Mouse (Mus musculus): ENCODE data around the gene Thra. TPM values are rescaled to one million over a fixed set of nuclear protein-coding genes. Genes with fewer than 3 reads are reported as not detected.

The Thra gene
- total and polyA plus RNA-seq, 3 experiments, result 1.1 to 3.9 (median 3.8) TPM

DNA sequence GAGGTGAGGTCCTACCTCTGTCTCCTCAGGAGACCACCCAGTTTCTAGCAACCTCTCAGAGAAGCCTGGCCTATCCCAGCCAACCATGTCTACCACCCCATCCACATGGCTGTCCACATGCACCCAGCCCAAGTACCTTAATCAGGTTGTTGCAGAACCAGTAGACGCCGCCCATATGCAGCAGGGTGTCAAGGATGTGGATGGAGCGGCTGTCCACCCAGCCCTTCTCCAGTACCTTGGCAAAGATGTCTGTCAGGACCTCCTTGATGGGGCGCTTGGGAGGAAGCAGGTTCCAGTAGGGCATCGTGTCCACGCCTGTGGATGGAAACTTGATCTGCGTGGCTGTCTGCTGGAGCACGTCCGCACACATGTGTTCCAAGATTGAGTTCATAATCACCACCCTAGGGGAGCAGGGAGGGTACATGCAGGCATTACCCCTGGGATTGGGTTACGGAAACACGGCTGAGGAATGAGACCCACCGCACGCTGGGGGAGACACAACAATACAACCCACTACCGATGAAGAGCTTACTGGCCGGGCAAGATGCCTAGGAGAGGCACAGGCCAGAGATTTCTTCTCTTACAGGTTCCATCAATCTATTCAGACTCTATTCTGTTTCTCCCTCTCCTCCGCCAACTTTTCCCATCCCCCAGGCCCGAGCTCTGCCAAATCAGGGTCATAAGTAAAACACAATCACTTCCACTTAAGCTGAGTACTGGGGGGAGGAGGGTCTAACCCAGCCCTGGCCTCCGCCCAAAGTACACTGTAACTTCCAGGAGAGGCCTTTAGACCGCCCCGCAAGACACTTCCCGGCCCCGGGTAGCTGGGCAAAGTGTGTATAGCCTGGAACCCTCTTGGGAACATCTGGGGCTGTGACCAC lies 32.8 kb upstream of the Thra start:
- no peaks in the 10 kb centered on the region for H3K79me2 ChIP-seq (replicated peaks; ENCODE audit: control insufficient read depth, extremely low read depth, insufficient read depth, poor library complexity, severe bottlenecking)
- peaks cover 5 to 21% of the 10 kb centered on the region in 2 experiments for H3K4me1 ChIP-seq (ENCODE audit: control insufficient read depth in 1 of 2, insufficient read depth in 2 of 2)
- H3K27me3 ChIP-seq (replicated peaks), result no peaks in the 10 kb centered on the region
- H3K9ac ChIP-seq (ENCODE audit: insufficient read depth, low read depth), result no peak overlapping the region
- in situ Hi-C loops (cut with MboI; ENCODE audit: low pct_ligation_motif_present, low pct_unique_long_range_greater_than_20kb, low sequenced_read_pairs), result no loop called here
- dilution Hi-C loops (cut with MboI; ENCODE audit: extremely low pct_ligation_motif_present, extremely low pct_unique_long_range_greater_than_20kb, low sequenced_read_pairs), result no loop called here
- H3K4me2 ChIP-seq (ENCODE audit: insufficient read depth, low read depth, poor library complexity, severe bottlenecking), result no peak overlapping the region
- H3K9me3 ChIP-seq (replicated peaks; ENCODE audit: low read length), result no peaks in the 10 kb centered on the region
- H3K27ac ChIP-seq (ENCODE audit: insufficient read depth, low read depth), result no peak overlapping the region
- peaks cover 75 to 94% of the 10 kb centered on the region in 2 experiments for H3K36me3 ChIP-seq (replicated peaks in 1 of 2; ENCODE audit: control insufficient read depth in 1 of 2, insufficient read depth in 1 of 2, low read length in 1 of 2)
- TF ChIP-seq TCF12 (IDR thresholded peaks at IDR 0.05; ENCODE audit: low read depth, low read length) (no peak), ZKSCAN1 (IDR thresholded peaks at IDR 0.05; ENCODE audit: borderline replicate concordance, low read depth, low read length) (no peak), USF1 (IDR thresholded peaks at IDR 0.05; ENCODE audit: low read depth, low read length) (no peak), ZMIZ1 (IDR thresholded peaks at IDR 0.05; ENCODE audit: low read depth, low read length) (no peak), EP300 (IDR thresholded peaks at IDR 0.05; ENCODE audit: low read length) (no peak), USF2 (conservative IDR thresholded peaks at IDR 0.05; ENCODE audit: low read depth, low read length) (no peak), CTCF (conservative IDR thresholded peaks at IDR 0.05 in 1 of 2, IDR thresholded peaks at IDR 0.05 in 1 of 2; ENCODE audit: low read depth in 2 of 2, low read length in 2 of 2) (no peak), TBP (conservative IDR thresholded peaks at IDR 0.05; ENCODE audit: low read depth, low read length) (no peak), MXI1 (IDR thresholded peaks at IDR 0.05; ENCODE audit: low read depth, low read length) (no peak), NELFE (IDR thresholded peaks at IDR 0.05; ENCODE audit: low read depth, low read length) (no peak), CHD1 (IDR thresholded peaks at IDR 0.05; ENCODE audit: low read depth, low read length) (no peak), MAZ (IDR thresholded peaks at IDR 0.05; ENCODE audit: low read depth, low read length) (no peak), E2F4 (IDR thresholded peaks at IDR 0.05; ENCODE audit: insufficient replicate concordance, low read depth, low read length) (no peak), MAFK (IDR thresholded peaks at IDR 0.05; ENCODE audit: insufficient replicate concordance, low read length) (no peak), UBTF (IDR thresholded peaks at IDR 0.05; ENCODE audit: low read depth, low read length) (no peak), SIN3A (IDR thresholded peaks at IDR 0.05; ENCODE audit: low read length) (no peak), POLR2A (IDR thresholded peaks at IDR 0.05; ENCODE audit: low read depth, low read length) (no peak)
- H3K4me3 ChIP-seq (replicated peaks in 1 of 3; ENCODE audit: low read depth in 2 of 3, low read length in 2 of 3, poor library complexity in 1 of 3), result no peak overlapping the region
- DNase-seq (ENCODE audit: extremely low read depth), result no peak

GRCm38 (mm10) chr11:98708282-98708956 lies 32.0 kb upstream of the Thra start:
- dilution Hi-C loops (cut with MboI; ENCODE audit: extremely low pct_ligation_motif_present, extremely low pct_unique_long_range_greater_than_20kb, low sequenced_read_pairs), result no loop called here

More at GRCm38 (mm10) chr11:98708282-98708956, 32.0 kb upstream of the Thra start:
- Histone ChIP-seq H3K9me3 (replicated peaks; ENCODE audit: low read length) (no peaks in the 10 kb centered on the region), H3K27me3 (replicated peaks) (no peaks in the 10 kb centered on the region), H3K4me1 (ENCODE audit: control insufficient read depth in 1 of 2, insufficient read depth in 2 of 2) (peaks cover 5 to 21% of the 10 kb centered on the region in 2 experiments), H3K9ac (ENCODE audit: insufficient read depth, low read depth) (no peak overlapping the region), H3K4me3 (replicated peaks in 1 of 3; ENCODE audit: low read depth in 2 of 3, low read length in 2 of 3, poor library complexity in 1 of 3) (no peak overlapping the region), H3K4me2 (ENCODE audit: insufficient read depth, low read depth, poor library complexity, severe bottlenecking) (no peak overlapping the region), H3K79me2 (replicated peaks; ENCODE audit: control insufficient read depth, extremely low read depth, insufficient read depth, poor library complexity, severe bottlenecking) (no peaks in the 10 kb centered on the region), H3K27ac (ENCODE audit: insufficient read depth, low read depth) (no peak overlapping the region), H3K36me3 (replicated peaks in 1 of 2; ENCODE audit: control insufficient read depth in 1 of 2, insufficient read depth in 1 of 2, low read length in 1 of 2) (peaks cover 80 to 96% of the 10 kb centered on the region in 2 experiments)
- in situ Hi-C loops (cut with MboI; ENCODE audit: low pct_ligation_motif_present, low pct_unique_long_range_greater_than_20kb, low sequenced_read_pairs), result no loop called here
- no peak for DNase-seq (ENCODE audit: extremely low read depth)
- TF ChIP-seq IRF4 (IDR thresholded peaks at IDR 0.05; ENCODE audit: low read depth, low read length) (no peak), ZC3H11A (IDR thresholded peaks at IDR 0.05; ENCODE audit: low read depth, low read length) (no peak), MEF2A (IDR thresholded peaks at IDR 0.05; ENCODE audit: borderline replicate concordance, low read depth, low read length) (no peak), NELFE (IDR thresholded peaks at IDR 0.05; ENCODE audit: low read depth, low read length) (no peak), JUND (conservative IDR thresholded peaks at IDR 0.05; ENCODE audit: low read depth, low read length) (no peak), RCOR1 (conservative IDR thresholded peaks at IDR 0.05; ENCODE audit: low read depth, low read length) (no peak), TCF12 (IDR thresholded peaks at IDR 0.05; ENCODE audit: low read depth, low read length) (no peak), MYC (IDR thresholded peaks at IDR 0.05; ENCODE audit: low read depth, low read length) (no peak), MAZ (IDR thresholded peaks at IDR 0.05; ENCODE audit: low read depth, low read length) (no peak), ETS1 (conservative IDR thresholded peaks at IDR 0.05; ENCODE audit: low read depth, low read length) (no peak), MXI1 (IDR thresholded peaks at IDR 0.05; ENCODE audit: low read depth, low read length) (no peak), RAD21 (IDR thresholded peaks at IDR 0.05; ENCODE audit: low read depth, low read length) (no peak), POLR2A (IDR thresholded peaks at IDR 0.05; ENCODE audit: low read depth, low read length) (no peak), CTCF (conservative IDR thresholded peaks at IDR 0.05 in 1 of 2, IDR thresholded peaks at IDR 0.05 in 1 of 2; ENCODE audit: low read depth in 2 of 2, low read length in 2 of 2) (no peak)
